In the genomic region with DNA sequence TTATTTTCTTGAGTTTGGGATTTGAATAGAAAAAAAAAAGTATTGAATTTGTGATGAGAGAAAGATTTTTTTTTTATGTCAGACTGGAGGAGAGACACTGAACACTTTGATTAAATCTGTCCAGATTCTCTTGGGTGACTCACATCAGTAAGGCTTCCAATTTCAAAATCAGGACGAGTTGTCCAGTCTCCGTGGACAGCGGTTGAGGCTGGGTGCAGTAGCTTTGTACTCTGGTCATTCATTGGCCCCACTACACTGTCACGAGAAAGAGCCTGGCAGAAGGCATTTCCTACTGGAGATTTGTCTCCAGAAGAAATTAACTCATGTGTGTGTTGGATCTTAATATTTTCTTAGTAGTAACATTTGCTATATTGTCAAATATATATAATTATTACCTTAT, we compare ENCODE assay signal across 21 mouse cellular contexts. TPM values are rescaled to one million over a fixed set of nuclear protein-coding genes. Genes with fewer than 3 reads are reported as not detected.
DNase-seq lines count a peak whose midpoint lies in the region; TF ChIP-seq lines count a peak whose summit lies in the region.
"Had no signal": no experiment of that assay in that cellular context is flagged by ENCODE, and none has a peak within 500 bp of the region (broad histone marks: within the 10 kb centered on the region; RNA-seq: fewer than 3 reads in every experiment).

No protein-coding gene starts in this region.

- no peaks in the 10 kb centered on the region for H3K27me3 ChIP-seq in myocyte (ENCODE audit: control insufficient read depth, insufficient read depth, insufficient read length)
- H3K27me3 ChIP-seq: embryonic facial prominence, embryonic 13.5 days; forebrain, embryonic 12.5 days; hindbrain, embryonic 13.5 days; Patski had no signal

- no peak overlapping the region for H3ac ChIP-seq in myocyte (ENCODE audit: control insufficient read depth, insufficient read length)

- DNase-seq in gastrocnemius, postnatal 25 days = peak; percentile 39
- no peak for DNase-seq in gastrocnemius, postnatal 10 days
- DNase-seq in kidney, postnatal 36 days = peak; percentile 38 to 43
- no peak for DNase-seq in kidney, postnatal 14 days
- peak; percentile 39 for DNase-seq in Muller cell, postnatal 12 days (ENCODE audit: inconsistent ontology term)
- no peak for DNase-seq in cerebellum, adult 9-10 months
- DNase-seq: adrenal gland, postnatal 10 days; cerebellum, adult 11 months; cerebellum, adult 8-10 months; cerebellum, postnatal 25 days; gastrocnemius, adult 2 months; heart, postnatal 10 days; kidney, adult 11 months had no signal

- peaks cover 69% of the 10 kb centered on the region for H3K79me2 ChIP-seq in myocyte (ENCODE audit: control insufficient read depth, insufficient read depth)

- peak overlapping the region; percentile 14 for H3K4me2 ChIP-seq in myocyte (ENCODE audit: low read depth)
- H3K4me2 ChIP-seq: embryonic facial prominence, embryonic 13.5 days; forebrain, embryonic 12.5 days; hindbrain, embryonic 13.5 days had no signal

- TF ChIP-seq POLR2A in myocyte (IDR thresholded peaks at IDR 0.05; ENCODE audit: insufficient read length, low read depth) = no peak

- H3K4me3 ChIP-seq in myocyte = no peak overlapping the region
- H3K4me3 ChIP-seq: embryonic facial prominence, embryonic 13.5 days; forebrain, embryonic 12.5 days; gastrocnemius, adult 2 months; hindbrain, embryonic 13.5 days had no signal

- H3K36me3 ChIP-seq in myocyte (ENCODE audit: control insufficient read depth, insufficient read depth) = no peaks in the 10 kb centered on the region
- H3K36me3 ChIP-seq: embryonic facial prominence, embryonic 13.5 days; forebrain, embryonic 12.5 days; G1E; hindbrain, embryonic 13.5 days had no signal

TF ChIP-seq in myocyte, 11 proteins besides CTCF, POLR2A, EP300 and RAD21:
- TF ChIP-seq CEBPB (IDR thresholded peaks at IDR 0.05; ENCODE audit: insufficient read depth, poor library complexity, severe bottlenecking) (no peak), REST (IDR thresholded peaks at IDR 0.05; ENCODE audit: insufficient read depth, insufficient read length) (no peak), TCF3 (IDR thresholded peaks at IDR 0.05; ENCODE audit: insufficient read length, low read depth) (no peak), POLR2AphosphoS2 (IDR thresholded peaks at IDR 0.05; ENCODE audit: insufficient read length, low read depth) (no peak), SRF (IDR thresholded peaks at IDR 0.05; ENCODE audit: control insufficient read depth, insufficient read length, low read depth) (no peak)

RNA-seq across cellular contexts. Expression of a gene that starts 8.5 kb away (rescaled TPM):
- 1 to 10 TPM; 3.9 to 4.7 TPM for total RNA-seq in gastrocnemius, postnatal 25 days (2021)
- total RNA-seq in gastrocnemius, postnatal 10 days (2021) = 10 to 100 TPM; 11.1 to 14.6 TPM
- 13.5 TPM for polyA plus RNA-seq in myocyte (2012; fragmentation: generic; extraction: Trizol)
- polyA plus RNA-seq: activated CD4-positive, CD25-positive, alpha-beta regulatory T cell, adult 4 months; CD4-positive, CD25-positive, alpha-beta regulatory T cell, adult 4 months; G1E had no signal

Comparison
In these comparisons a context has a peak if more than half of its experiments do, and no peak if none do; other contexts are left out.
1. DNase-seq: peak in gastrocnemius, postnatal 25 days (single experiment), kidney, postnatal 36 days (2 of 2) and Muller cell, postnatal 12 days (single experiment); none in gastrocnemius, postnatal 10 days (single experiment), kidney, postnatal 14 days (single experiment) and cerebellum, adult 9-10 months (single experiment).